Mouse (Mus musculus): Measurements from ENCODE around the gene Vezf1.

Vezf1 gene

GRCm38 (mm10) chr11:88123731-88124130, 55.7 kb downstream of the Vezf1 start:
- no peak for DNase-seq (ENCODE audit: low spot score in 2 of 2)

DNA sequence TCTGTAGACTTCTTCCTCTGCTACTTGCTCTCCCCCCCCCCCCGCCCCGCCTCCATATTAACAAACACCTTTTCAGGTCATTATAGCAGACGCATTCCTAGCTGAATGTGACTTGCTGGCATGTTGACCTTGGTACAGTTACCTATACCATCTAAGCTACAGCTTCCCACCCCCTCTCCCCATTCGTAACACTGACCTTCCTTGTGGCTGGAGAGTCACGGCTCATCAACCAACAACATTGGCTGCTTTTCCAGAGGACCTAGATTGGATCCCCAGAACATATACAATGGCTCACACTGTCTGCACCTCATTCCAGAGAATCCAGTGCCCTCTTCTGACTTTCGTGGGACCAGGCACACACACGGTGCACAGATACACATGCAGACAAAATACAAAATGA, 57.4 kb downstream of the Vezf1 start:
- DNase-seq (ENCODE audit: low spot score in 2 of 2) = no peak

DNA sequence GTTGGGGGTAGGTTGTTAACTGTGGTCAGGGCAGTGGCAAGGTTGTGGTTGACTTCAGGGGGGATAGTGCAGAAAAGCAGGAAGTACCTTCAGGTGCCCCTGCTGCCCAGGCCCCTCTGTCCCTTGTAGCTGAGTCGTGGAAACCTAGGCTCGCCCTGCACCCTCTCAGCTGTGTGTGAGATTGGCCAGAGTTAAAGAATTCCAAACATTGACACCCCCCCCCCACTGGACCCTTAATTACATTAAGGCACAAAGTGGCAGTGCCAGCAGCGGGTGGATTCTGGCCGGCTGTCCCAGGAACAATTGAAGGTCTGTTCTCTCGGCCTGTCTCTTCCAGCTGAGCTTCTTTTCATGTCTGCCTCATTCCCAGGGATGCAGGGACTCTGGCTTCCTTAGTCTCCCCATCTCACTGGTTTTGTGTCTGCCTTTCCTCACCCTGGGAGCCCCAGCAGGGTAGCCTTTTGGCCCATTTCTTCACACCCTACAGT, 58.3 kb downstream of the Vezf1 start:
- no peak for DNase-seq (ENCODE audit: low spot score in 2 of 2)

GRCm38 (mm10) chr11:88128461-88128860, 60.4 kb downstream of the Vezf1 start:
- no peak for DNase-seq (ENCODE audit: low spot score in 2 of 2)

GRCm38 (mm10) chr11:88129281-88129680, 61.2 kb downstream of the Vezf1 start:
- DNase-seq (ENCODE audit: low spot score in 2 of 2) = no peak

DNA sequence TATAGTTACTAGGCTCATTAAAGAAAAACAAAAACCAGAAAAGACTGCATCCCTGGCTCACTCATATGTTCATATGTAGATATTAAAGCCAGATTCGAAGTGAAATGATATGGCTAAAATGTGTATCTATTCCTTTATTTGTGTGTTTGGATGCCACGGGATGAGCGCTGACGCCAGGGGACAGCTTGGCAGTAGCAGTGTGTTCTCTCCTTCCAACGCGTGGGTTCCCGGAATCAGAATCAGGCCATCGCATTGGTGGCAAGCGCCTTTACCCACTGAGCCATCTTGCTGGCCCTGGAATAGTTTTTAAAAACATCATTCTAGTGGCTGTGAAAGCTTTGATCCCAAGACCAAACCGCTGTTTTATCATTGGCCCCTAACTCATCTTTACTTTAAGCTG, 61.9 kb downstream of the Vezf1 start:
- no peak for DNase-seq (ENCODE audit: low spot score in 2 of 2)

DNA sequence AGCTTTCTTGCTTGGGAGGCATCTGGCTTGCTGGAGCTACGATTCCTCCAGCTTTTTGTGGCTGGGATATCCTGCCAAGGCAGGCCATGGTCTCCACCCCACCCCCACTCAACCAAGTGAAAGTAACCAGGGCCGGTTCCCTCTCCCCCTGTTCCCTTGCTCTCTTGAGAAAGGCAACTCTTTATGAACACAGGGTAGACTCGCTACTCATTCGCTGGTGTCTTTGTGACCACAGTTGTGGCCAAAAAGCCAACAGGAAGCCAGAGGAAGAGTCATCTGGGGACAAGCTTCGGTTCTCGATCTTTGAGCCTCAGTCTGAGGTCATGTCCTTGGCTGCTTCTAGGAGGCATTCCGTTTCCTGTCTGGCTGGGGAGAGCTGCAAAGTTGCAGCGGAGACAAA, 63.8 kb downstream of the Vezf1 start:
- peak; percentile 11 to 21 for DNase-seq (ENCODE audit: low spot score in 2 of 2)
